Mouse (Mus musculus): ENCODE data around the gene Nsdhl.

Gene Nsdhl

GRCm38 (mm10) chrX:73003110-73003509 is 84.8 kb downstream of the Nsdhl start:
- DNase-seq (ENCODE audit: low spot score), result no peak

- no peak for DNase-seq (ENCODE audit: low spot score)
Measured at GRCm38 (mm10) chrX:73005678-73006077, 87.3 kb downstream of the Nsdhl start.

DNA sequence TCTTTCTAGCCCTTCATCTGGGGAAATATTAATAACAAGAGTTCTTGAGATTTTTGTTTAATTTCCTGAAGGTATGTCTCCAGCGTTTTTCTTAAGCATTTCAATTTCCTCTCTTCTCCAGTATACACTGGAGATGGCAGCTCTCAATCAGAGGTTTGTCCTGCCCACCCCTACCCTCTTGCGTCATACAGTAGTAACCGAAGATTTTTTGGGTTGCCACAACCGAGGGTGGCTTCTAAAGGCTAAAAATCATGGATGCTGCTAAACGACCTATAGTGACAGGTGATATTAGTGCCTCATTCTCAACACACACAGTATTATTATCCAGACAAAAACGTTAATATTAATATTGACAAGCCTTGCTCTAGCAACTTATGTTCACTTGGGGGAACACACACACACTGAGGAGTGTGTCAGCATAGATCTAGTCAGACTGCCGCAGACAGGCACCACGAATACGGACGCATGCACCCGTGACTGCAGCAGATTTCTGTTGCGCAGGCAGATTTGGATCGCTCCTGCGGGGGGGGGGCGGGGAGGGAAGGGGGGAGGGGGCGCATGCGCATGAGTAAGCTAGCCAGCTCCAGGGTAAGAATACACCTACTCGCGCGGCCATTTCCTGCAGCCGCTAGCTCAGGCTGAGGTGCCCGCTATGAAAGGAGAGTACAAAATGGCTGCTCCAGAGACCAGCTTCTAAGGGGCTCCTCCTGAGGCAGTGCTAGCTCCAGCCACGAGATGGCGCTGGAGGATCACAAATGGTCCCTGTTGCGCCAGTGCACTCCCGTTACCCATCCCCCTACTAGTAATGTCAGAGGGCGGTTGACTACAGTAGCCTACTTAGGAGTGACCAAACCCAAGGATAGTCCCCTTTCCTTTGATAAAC is 89.5 kb downstream of the Nsdhl start:
- peak; percentile 88 for DNase-seq (ENCODE audit: low spot score)
